Mouse (Mus musculus) C2C12 (cell line): ENCODE results near the gene Sf3a3.

ENCODE experiments used
- CTCF ChIP-seq: IDR thresholded peaks from one replicate; pipeline ENCODE4 v1.5.1; 2011; ENCODE audit not compliant: control insufficient read depth, insufficient read depth, insufficient read length
- MYOD1 ChIP-seq: IDR thresholded peaks from one replicate; pipeline ENCODE4 v1.6.1; 2011; ENCODE audit warnings: low read depth; ENCODE audit not compliant: control insufficient read depth, insufficient read length
- USF1 ChIP-seq: IDR thresholded peaks from one replicate; pipeline ENCODE4 v1.6.1; 2011; ENCODE audit warnings: low read depth, mild to moderate bottlenecking, control low read depth, moderate library complexity

DNA sequence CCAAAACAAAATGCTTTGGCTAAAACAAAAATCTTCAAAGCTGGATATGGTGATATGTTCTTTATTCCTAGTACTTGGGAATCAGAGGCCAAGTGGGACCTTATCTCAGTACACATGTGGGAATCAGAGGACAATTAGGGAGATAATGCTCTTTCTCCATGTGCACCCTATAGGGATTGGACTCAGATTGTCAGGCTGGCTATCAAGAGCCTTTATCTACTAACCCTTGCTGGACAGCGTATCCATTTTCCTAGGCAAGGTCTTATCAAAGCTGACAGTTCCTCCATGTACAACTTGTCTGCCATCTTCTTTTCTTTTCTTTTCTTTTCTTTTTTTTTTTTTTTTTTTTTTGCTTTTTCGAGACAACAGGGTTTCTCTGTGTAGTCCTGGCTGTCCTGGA, 58.9 kb downstream of the Sf3a3 start:
- TF ChIP-seq USF1 (no peak), CTCF (no peak), MYOD1 (no peak)
